Mouse (Mus musculus) lung, postnatal 14 days (tissue): ENCODE results near the gene Pde12.
"Not testable (repeated sequence)": the region's sequence is repeated elsewhere in the genome, so short reads cannot be mapped to it uniquely, and the experiment has no call there.

Source experiments
- DNase-seq: peaks from one replicate; pipeline ENCODE4 v3.0.0; 2021

The Pde12 gene

GRCm38 (mm10) chr14:26669292-26670073 is at the start of gene Pde12:
TSS of gene Pde12 (minus strand) at chr14:26669883.
- peak; percentile 87 for DNase-seq

GRCm38 (mm10) chr14:26705246-26705645 is 35.6 kb upstream of the Pde12 start:
- DNase-seq = not testable (repeated sequence)

- no peak for DNase-seq
Measured at GRCm38 (mm10) chr14:26697912-26698311, 28.2 kb upstream of the Pde12 start.

GRCm38 (mm10) chr14:26692974-26693373 is 23.3 kb upstream of the Pde12 start, which contains the start of gene Dnah12:
TSS of gene Dnah12 (plus strand) at chr14:26693274.
- no peak for DNase-seq

GRCm38 (mm10) chr14:26691363-26691762 is 21.7 kb upstream of the Pde12 start:
- no peak for DNase-seq

- no peak for DNase-seq
Measured at GRCm38 (mm10) chr14:26690727-26691126, 21.0 kb upstream of the Pde12 start.

- no peak for DNase-seq
Measured at GRCm38 (mm10) chr14:26675791-26676190, 6.1 kb upstream of the Pde12 start.

GRCm38 (mm10) chr14:26675371-26675770 is 5.7 kb upstream of the Pde12 start:
- peak; percentile 41 for DNase-seq

GRCm38 (mm10) chr14:26674476-26675169 is 4.9 kb upstream of the Pde12 start:
- DNase-seq = not testable (repeated sequence)

- DNase-seq = not testable (repeated sequence)
Measured at GRCm38 (mm10) chr14:26671870-26672615, 2.4 kb upstream of the Pde12 start.

GRCm38 (mm10) chr14:26670964-26671363 is 1.3 kb upstream of the Pde12 start:
- DNase-seq = no peak

- peak; percentile 24 for DNase-seq
Measured at GRCm38 (mm10) chr14:26668371-26669291, 1.1 kb downstream of the Pde12 start.

- DNase-seq = no peak
Measured at GRCm38 (mm10) chr14:26667991-26668370, 1.7 kb downstream of the Pde12 start.

GRCm38 (mm10) chr14:26663851-26664250 is 5.8 kb downstream of the Pde12 start:
- no peak for DNase-seq

GRCm38 (mm10) chr14:26662488-26662887 is 7.2 kb downstream of the Pde12 start:
- no peak for DNase-seq

GRCm38 (mm10) chr14:26662016-26662415 is 7.7 kb downstream of the Pde12 start:
- DNase-seq = no peak

- DNase-seq = no peak
Measured at GRCm38 (mm10) chr14:26660233-26660632, 9.4 kb downstream of the Pde12 start.

- no peak for DNase-seq
Measured at GRCm38 (mm10) chr14:26658178-26658577, 11.5 kb downstream of the Pde12 start.

- no peak for DNase-seq
Measured at GRCm38 (mm10) chr14:26651901-26652300, 17.8 kb downstream of the Pde12 start.

GRCm38 (mm10) chr14:26647811-26648210 is 21.9 kb downstream of the Pde12 start:
- DNase-seq = no peak

GRCm38 (mm10) chr14:26645989-26646650 is 23.6 kb downstream of the Pde12 start:
- DNase-seq = no peak
